Mouse (Mus musculus) embryonic facial prominence, embryonic 11.5 days (tissue): ENCODE measurements at regions not wholly inside any gene's neighbourhood (a gene's known extent, or its start where the extent isn't known, plus 50 kb on each side); places are given as distances from the start of the nearest gene placed in this dataset.
"Not testable (repeated sequence)": the region's sequence is repeated elsewhere in the genome, so short reads cannot be mapped to it uniquely, and the experiment has no call there.

Experiments
- ATAC-seq: fragments of 200-750 bp; cut with Nextera tagmentation; replicated peaks from 2 replicates; pipeline ENCODE4 v1.8.0; 2017; ENCODE audit warnings: low read depth; ENCODE audit not compliant: insufficient number of reproducible peaks, low FRiP score, low TSS enrichment
- DNase-seq: peaks from one replicate; pipeline ENCODE4 v3.0.0-alpha.2; 2015; ENCODE audit warnings: low spot score
- H3K27ac ChIP-seq: fragments of 300-500 bp; sonication (generic); replicated peaks from 2 replicates; pipeline ENCODE4 v1.5.1; 2014; ENCODE audit warnings: mild to moderate bottlenecking, low read depth, low read length, control low read depth
- H3K27me3 ChIP-seq: fragments of 300-500 bp; sonication (generic); 2 replicates; pipeline ENCODE4 v1.6.1; 2014; ENCODE audit warnings: mild to moderate bottlenecking, low read length, moderate library complexity, mixed read lengths; ENCODE audit not compliant: control insufficient read depth, insufficient read depth
- H3K36me3 ChIP-seq: fragments of 300-500 bp; sonication (generic); replicated peaks from 2 replicates; pipeline ENCODE4 v1.6.1; 2014; ENCODE audit warnings: low read depth, mild to moderate bottlenecking, low read length, moderate library complexity, mixed read lengths; ENCODE audit not compliant: control insufficient read depth, insufficient read depth
- H3K4me1 ChIP-seq: fragments of 300-500 bp; sonication (generic); 2 replicates; pipeline ENCODE4 v1.6.1; 2014; ENCODE audit warnings: low read length, mixed read lengths; ENCODE audit not compliant: control insufficient read depth, insufficient read depth
- H3K4me2 ChIP-seq: fragments of 300-500 bp; sonication (generic); 2 replicates; pipeline ENCODE4 v1.6.1; 2014; ENCODE audit warnings: low read depth, mild to moderate bottlenecking, control low read depth, low read length, moderate library complexity
- H3K4me3 ChIP-seq: fragments of 300-500 bp; sonication (generic); 2 replicates; pipeline ENCODE4 v1.5.1; 2014; ENCODE audit warnings: low read depth, low read length, control low read depth
- H3K9ac ChIP-seq: fragments of 300-500 bp; sonication (generic); replicated peaks from 2 replicates; pipeline ENCODE4 v1.6.1; 2014; ENCODE audit warnings: mild to moderate bottlenecking, control low read depth, low read length
- H3K9me3 ChIP-seq: fragments of 300-500 bp; sonication (generic); replicated peaks from 2 replicates; pipeline ENCODE4 v1.6.1; 2016; ENCODE audit warnings: mild to moderate bottlenecking, low read length, inconsistent platforms, mixed read lengths; ENCODE audit not compliant: control insufficient read depth
- WGBS: fragments of 180-500 bp; shearing (Covaris S2); extraction: QIAGEN DNeasy Blood & Tissue Kit; methylation state at CpG from one replicate; pipeline ENCODE4 v1.1.7; 2014; 5-methylcytosine and 5-hydroxymethylcytosine counted together

DNA sequence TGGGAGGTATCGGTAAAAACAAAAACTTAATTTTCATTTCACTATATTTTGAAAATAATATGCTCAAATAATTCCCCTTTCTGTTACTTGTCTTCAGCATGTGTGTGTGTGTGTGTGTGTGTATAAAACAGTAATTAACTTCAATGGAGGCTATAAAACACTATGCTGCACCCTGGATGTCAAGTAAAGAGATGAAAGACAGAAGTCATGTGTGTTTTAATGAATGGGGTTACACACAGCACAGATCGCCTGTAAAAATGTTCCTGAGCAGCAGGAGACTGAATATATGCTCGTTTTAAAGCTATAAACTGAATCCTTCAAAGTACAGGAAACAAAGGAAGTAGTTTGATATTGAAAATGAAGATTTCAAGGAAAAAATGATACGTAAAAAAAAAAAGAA, 680.9 kb upstream of the Negr1 start:
- ATAC-seq = no peak
- WGBS = 82% methylated on average over 4 of the region's 4 CpGs

DNA sequence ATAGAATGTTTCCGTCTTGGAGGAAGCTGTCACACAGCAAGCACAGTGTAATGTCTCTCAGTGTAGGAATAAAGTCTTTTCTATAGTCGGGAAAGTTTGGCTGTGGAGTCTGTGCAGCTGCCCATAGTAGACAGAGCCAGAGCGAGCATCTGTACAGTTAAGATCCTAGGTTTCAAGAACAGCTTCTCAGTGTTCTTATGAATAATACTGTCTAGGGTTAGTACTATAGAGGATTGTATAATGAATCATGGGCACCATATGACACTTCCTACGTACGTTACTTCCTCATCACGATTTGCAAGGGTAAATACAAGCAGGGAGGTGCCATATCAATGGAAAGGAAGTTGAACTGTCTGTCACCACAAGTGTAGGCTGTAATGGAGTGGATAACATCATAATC, 645.6 kb upstream of the Negr1 start:
- H3K27ac ChIP-seq = no peak overlapping the region
- WGBS = 85% methylated on average over 6 of the region's 6 CpGs
- ATAC-seq (no peak), DNase-seq (no peak)
- no peaks in the 10 kb centered on the region for H3K9me3 ChIP-seq
- H3K9ac ChIP-seq = no peak overlapping the region
- H3K4me1 ChIP-seq = no peaks in the 10 kb centered on the region
- no peak overlapping the region for H3K4me2 ChIP-seq
- no peaks in the 10 kb centered on the region for H3K27me3 ChIP-seq
- H3K4me3 ChIP-seq = no peak overlapping the region
- H3K36me3 ChIP-seq = no peaks in the 10 kb centered on the region

More for the DNA sequence above, 680.9 kb upstream of the Negr1 start:
- H3K9ac ChIP-seq = no peak overlapping the region
- no peak overlapping the region for H3K4me2 ChIP-seq
- no peaks in the 10 kb centered on the region for H3K36me3 ChIP-seq
- DNase-seq = no peak
- no peaks in the 10 kb centered on the region for H3K27me3 ChIP-seq
- H3K9me3 ChIP-seq = no peaks in the 10 kb centered on the region
- no peak overlapping the region for H3K4me3 ChIP-seq
- no peak overlapping the region for H3K27ac ChIP-seq
- H3K4me1 ChIP-seq = no peaks in the 10 kb centered on the region

DNA sequence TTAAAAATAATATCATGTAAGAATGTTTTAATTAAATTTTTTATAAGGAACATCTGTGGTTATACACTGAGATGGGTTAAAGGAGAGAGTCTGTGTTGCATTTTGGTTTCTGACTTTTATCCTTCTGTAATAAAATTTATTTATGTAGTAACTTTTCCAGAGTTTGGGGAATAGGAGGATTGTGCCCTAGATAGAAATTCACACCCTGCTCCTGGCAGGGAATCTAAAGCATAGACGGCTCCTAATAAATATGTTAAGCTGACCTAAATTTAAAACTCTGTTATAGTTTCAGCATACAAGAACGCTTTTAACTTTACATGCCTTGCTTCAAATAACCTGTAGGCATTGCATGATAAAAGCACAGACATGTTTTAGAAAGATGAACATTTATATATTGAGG, 618.7 kb upstream of the Negr1 start:
- Histone ChIP-seq H3K27ac (no peak overlapping the region), H3K4me2 (no peak overlapping the region), H3K4me1 (no peaks in the 10 kb centered on the region), H3K4me3 (no peak overlapping the region), H3K9ac (no peak overlapping the region), H3K36me3 (no peaks in the 10 kb centered on the region), H3K27me3 (no peaks in the 10 kb centered on the region), H3K9me3 (no peaks in the 10 kb centered on the region)
- ATAC-seq = no peak
- WGBS = 75% methylated on average over 2 of the region's 2 CpGs
- DNase-seq = no peak

DNA sequence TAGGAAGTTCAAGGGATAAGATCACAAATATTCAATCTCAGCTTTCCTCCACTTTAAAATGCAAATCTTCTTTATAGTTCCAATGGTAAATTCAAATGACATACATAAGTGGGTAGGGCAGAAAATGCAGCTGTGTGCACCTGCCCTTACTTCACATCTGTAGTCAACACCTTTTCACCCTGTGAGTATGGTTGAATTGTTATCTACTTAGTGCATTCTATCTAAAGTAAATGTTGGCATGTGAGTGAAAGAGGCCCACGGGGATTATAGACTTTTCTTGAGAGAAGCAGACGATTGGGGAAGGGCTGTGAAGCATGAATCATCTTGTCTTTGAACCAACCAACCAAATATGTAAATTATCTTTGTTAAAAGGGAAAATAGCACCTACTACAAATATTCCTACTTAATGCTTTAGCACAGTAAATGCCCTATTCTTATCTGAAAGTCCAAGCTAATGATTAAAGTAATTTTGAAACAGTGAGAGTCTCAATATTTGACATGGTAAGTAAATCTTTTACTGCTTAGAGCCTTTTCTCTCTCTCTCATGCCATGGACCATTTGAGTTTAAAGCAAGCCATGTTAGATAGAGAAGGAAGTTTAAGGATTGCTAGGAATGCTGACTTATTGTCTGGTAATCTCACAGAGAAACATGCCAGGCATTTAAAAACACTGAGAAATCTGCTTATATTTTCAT, 617.4 kb upstream of the Negr1 start:
- no peaks in the 10 kb centered on the region for H3K4me1 ChIP-seq
- no peak overlapping the region for H3K4me2 ChIP-seq
- H3K27ac ChIP-seq = no peak overlapping the region
- no peak for ATAC-seq
- H3K27me3 ChIP-seq = no peaks in the 10 kb centered on the region
- no peak overlapping the region for H3K9ac ChIP-seq
- no peak overlapping the region for H3K4me3 ChIP-seq
- no peak for DNase-seq
- H3K36me3 ChIP-seq = no peaks in the 10 kb centered on the region
- no peaks in the 10 kb centered on the region for H3K9me3 ChIP-seq
- WGBS = 73% methylated on average over 2 of the region's 2 CpGs

DNA sequence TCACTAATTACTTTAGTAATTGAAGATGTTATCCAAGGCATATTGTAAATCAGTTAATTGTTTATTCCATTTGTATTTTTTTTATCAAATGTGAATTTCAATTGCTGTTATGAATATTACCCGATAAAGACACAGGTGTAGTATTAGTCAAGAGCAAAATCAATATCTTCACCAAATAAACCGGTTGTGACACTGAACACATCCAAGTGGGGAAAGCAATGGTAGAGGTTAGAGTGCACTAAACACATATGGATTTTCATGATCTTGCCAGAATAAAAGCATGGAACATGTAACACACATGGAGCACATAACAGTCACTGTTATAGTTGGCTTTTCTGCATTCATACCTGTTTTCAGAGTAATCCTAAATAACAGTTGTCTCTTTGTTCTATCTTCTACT, 616.4 kb upstream of the Negr1 start:
- Histone ChIP-seq H3K9me3 (no peaks in the 10 kb centered on the region), H3K27me3 (no peaks in the 10 kb centered on the region), H3K4me2 (no peak overlapping the region), H3K9ac (no peak overlapping the region), H3K4me1 (no peaks in the 10 kb centered on the region), H3K4me3 (no peak overlapping the region), H3K36me3 (no peaks in the 10 kb centered on the region), H3K27ac (no peak overlapping the region)
- DNase-seq = no peak
- 89% methylated on average over 2 of the region's 2 CpGs for WGBS
- no peak for ATAC-seq

DNA sequence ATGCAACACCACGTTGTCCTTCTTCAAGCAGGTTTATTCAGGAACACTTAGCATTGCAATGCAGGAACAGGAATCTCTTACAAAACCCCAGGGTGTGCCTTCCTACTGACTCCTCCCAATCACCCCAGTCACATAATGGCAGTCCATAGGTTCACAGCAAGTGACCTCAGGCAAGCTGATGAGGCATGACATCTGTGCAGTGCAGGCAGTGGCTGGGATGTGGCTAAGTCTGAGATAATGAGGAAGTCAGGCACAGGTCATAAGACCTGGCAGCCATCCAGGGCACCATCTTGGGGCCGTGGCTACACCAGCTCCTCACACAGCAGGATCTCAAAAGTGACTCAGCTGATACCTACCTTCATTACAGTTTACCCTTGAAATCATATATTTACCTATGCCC, 599.1 kb upstream of the Negr1 start:
- not testable (repeated sequence) for H3K9ac ChIP-seq

DNA sequence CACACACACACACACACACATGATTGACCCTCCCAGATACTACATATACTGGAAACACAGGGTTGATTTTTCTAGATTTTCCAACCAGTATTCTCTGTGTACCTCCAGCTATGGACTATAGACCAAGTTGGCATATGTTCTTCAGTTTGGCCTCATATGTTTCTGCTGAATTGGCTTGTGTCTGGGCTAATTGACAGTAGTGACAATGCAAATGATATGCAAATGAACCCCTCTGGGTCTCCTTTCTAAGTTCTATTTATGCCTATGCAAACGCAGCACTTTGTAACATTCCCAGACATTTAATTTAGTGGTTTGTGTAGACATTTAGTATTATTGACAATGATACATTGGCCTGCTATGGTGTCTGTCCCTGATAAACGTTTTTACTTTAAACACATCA, 582.0 kb upstream of the Negr1 start:
- DNase-seq = no peak
- Histone ChIP-seq H3K27me3 (no peaks in the 10 kb centered on the region), H3K4me2 (no peak overlapping the region), H3K27ac (no peak overlapping the region), H3K4me1 (no peaks in the 10 kb centered on the region), H3K36me3 (no peaks in the 10 kb centered on the region), H3K4me3 (no peak overlapping the region), H3K9ac (no peak overlapping the region), H3K9me3 (no peaks in the 10 kb centered on the region)
- WGBS = 76% methylated on average over 2 of the region's 2 CpGs
- ATAC-seq = no peak

More for the DNA sequence above, 599.1 kb upstream of the Negr1 start:
- ATAC-seq = 0 out of 2 replicates have a peak, but pooled peaks have one; percentile 18
- not testable (repeated sequence) for H3K4me1 ChIP-seq, DNase-seq, H3K4me3 ChIP-seq, H3K27ac ChIP-seq, H3K4me2 ChIP-seq, H3K36me3 ChIP-seq, H3K9me3 ChIP-seq, H3K27me3 ChIP-seq
- 45% methylated on average over 2 of the region's 2 CpGs for WGBS

DNA sequence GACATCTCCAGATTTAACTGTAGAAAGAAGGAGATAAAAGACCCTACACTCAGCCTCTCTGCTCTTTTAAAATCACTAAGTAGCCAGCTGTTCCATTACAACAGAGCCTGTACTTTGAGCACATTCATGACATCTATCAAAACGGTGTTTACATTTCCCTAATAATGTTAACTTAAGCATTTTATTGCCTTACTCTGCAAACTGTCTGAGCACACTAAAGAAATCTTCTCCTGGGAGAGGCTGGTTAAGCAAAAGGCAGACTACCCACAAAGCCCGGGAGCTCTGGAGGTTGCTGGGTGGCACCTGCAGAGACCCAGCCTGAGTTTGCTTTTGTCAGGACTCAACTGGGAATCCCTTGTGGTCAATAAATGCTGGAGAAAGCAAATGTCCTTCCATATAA, 567.5 kb upstream of the Negr1 start:
- H3K27me3 ChIP-seq = no peaks in the 10 kb centered on the region
- no peaks in the 10 kb centered on the region for H3K9me3 ChIP-seq
- H3K4me3 ChIP-seq = no peak overlapping the region
- H3K27ac ChIP-seq = no peak overlapping the region
- H3K9ac ChIP-seq = no peak overlapping the region
- 62% methylated on average over 2 of the region's 2 CpGs for WGBS
- DNase-seq (no peak), ATAC-seq (no peak)
- H3K4me1 ChIP-seq = no peaks in the 10 kb centered on the region
- H3K4me2 ChIP-seq = no peak overlapping the region
- H3K36me3 ChIP-seq = no peaks in the 10 kb centered on the region
